Mouse (Mus musculus): Measurements from ENCODE around the gene Sash1. TPM values are rescaled to one million over a fixed set of nuclear protein-coding genes. Genes with fewer than 3 reads are reported as not detected.

The Sash1 gene
- polyA plus RNA-seq, 1 experiment, result 0.03 TPM

DNA sequence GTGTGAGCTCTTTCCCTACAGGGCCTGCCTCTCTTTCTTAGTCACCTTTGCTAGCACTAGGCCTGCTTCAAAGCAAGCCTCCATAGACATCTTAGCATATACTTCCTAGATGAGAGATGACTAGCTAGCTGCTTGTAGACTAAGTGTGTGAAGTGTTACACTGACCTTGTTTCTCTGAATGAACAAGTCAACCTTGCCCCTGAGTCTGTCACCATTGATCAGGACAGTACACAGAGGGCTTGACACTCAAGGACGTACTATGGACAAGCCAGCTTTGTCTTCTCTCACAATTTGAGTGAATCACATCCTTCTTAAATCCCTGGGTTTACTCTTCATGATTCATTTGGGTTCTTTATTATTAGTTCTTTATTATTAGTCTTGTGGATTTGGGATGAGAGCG, 109.1 kb downstream of the Sash1 start:
- H3K27me3 ChIP-seq (ENCODE audit: control insufficient read depth), result no peaks in the 10 kb centered on the region
- H3K9me3 ChIP-seq (ENCODE audit: control insufficient read depth, low read length), result no peaks in the 10 kb centered on the region
- peaks cover 2% of the 10 kb centered on the region; the same call in 1 of the 2 replicates for H3K36me3 ChIP-seq (ENCODE audit: control insufficient read depth)
- TF ChIP-seq TAL1 (IDR thresholded peaks at IDR 0.05; ENCODE audit: low read length), result no peak
- TF ChIP-seq GATA1 (IDR thresholded peaks at IDR 0.05; ENCODE audit: low read length), result no peak
- no peak overlapping the region for H3K4me3 ChIP-seq (replicated peaks)
- peaks cover 20% of the 10 kb centered on the region for H3K4me1 ChIP-seq (ENCODE audit: control insufficient read depth)

DNA sequence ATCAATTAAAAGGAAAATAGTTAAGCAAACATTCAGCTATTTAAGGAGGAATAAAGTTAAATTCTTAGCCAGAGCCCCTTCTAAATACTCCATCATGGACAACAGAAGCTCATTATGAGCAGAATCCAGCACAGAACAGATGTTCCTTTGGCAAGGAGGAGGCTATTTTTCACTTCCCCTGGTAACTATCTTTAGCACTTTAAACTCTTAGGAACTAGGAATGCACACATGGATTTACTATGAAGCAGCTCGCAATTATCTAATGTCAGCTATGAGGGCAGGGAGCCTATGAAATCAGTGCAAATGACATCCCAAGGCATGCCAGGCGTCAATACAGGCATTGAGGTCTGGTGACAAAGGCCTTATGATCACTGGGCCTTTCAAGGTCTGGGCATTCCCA, 110.1 kb downstream of the Sash1 start:
- TF ChIP-seq GATA1 (IDR thresholded peaks at IDR 0.05; ENCODE audit: low read length) (no peak), TAL1 (IDR thresholded peaks at IDR 0.05; ENCODE audit: low read length) (no peak)
- H3K4me1 ChIP-seq (ENCODE audit: control insufficient read depth), result peaks cover 16% of the 10 kb centered on the region
- no peak overlapping the region for H3K4me3 ChIP-seq (replicated peaks)
- H3K27me3 ChIP-seq (ENCODE audit: control insufficient read depth), result no peaks in the 10 kb centered on the region
- no peaks in the 10 kb centered on the region for H3K9me3 ChIP-seq (ENCODE audit: control insufficient read depth, low read length)
- H3K36me3 ChIP-seq (ENCODE audit: control insufficient read depth), result peaks cover 2% of the 10 kb centered on the region; the same call in 1 of the 2 replicates

DNA sequence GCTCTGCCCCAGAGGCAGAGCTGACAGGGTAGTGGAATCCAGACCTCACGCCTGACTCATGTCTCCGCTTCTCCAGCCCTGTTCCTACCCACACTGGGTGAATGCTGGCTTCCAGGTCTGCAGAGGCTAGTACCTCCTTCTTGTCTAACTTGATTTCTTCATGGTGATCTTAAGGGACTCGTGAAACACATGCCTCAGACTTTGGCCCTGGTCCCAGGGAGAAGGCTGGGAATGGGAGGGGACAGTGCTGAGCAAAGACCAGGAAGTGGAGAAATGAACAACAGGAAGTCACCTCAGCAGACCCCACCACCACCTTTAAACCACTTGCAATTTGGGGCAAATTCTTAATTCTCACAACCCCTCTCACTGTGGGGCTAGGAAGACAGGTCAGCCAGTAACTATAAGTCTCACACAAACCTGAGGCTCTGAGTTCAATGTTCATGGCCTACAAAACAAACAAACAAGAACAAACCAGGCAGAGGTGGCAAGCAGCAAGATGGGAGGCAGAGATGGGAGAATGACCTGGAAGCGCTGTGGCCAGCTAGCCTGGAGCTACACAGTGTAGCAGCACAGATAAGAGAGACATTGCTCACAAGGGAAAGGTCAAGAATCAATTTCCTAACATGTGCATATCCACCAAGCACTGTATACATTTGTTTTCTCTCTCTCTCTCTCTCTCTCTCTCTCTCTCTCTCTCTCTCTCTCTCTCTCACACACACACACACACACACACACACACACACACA, 113.2 kb downstream of the Sash1 start:
- H3K27me3 ChIP-seq (ENCODE audit: control insufficient read depth), result no peaks in the 10 kb centered on the region
- H3K36me3 ChIP-seq (ENCODE audit: control insufficient read depth), result no peaks in the 10 kb centered on the region
- H3K4me3 ChIP-seq (replicated peaks), result no peak overlapping the region
- peaks cover 2% of the 10 kb centered on the region; the same call in 1 of the 2 replicates for H3K9me3 ChIP-seq (ENCODE audit: control insufficient read depth, low read length)
- no peaks in the 10 kb centered on the region for H3K4me1 ChIP-seq (ENCODE audit: control insufficient read depth)
- TF ChIP-seq TAL1 (IDR thresholded peaks at IDR 0.05; ENCODE audit: low read length) (no peak), GATA1 (IDR thresholded peaks at IDR 0.05; ENCODE audit: low read length) (no peak)

DNA sequence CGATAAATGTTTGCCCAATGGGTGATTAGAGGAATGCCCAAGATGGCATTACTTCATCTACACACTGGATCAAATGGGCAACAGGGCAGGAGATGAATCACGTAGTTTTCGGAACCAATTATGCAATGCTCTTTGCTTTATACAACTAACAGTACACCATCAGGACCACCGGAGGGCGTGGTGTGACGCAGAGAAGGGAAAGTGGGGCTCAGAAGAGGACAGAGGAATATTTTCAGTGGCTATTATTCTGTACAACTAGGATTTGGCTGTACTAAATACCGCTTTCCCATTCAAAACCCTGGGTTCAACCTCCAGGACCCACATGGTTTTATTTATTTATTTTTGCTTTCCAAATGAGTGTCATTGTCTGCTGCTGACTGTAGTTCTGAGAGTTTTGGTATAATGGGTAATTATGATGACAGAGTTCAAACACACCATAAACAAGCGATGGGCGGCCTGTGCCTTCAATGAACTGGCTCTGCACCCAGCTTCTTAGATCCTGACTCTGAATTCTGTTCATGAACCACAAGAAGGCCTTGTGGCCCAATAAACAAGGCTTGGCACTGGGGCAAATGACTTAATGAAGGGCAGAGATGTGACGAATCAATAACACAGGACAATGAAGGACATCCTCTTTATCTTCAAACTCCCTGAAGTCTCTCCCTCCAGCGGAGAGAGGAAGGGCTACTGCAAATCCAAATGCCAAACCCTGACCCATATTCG, 114.8 kb downstream of the Sash1 start:
- no peaks in the 10 kb centered on the region for H3K27me3 ChIP-seq (ENCODE audit: control insufficient read depth)
- H3K4me1 ChIP-seq (ENCODE audit: control insufficient read depth), result no peaks in the 10 kb centered on the region
- H3K9me3 ChIP-seq (ENCODE audit: control insufficient read depth, low read length), result peaks cover 2% of the 10 kb centered on the region; the same call in 1 of the 2 replicates
- TF ChIP-seq GATA1 (IDR thresholded peaks at IDR 0.05; ENCODE audit: low read length), result no peak
- TF ChIP-seq TAL1 (IDR thresholded peaks at IDR 0.05; ENCODE audit: low read length), result no peak
- no peaks in the 10 kb centered on the region for H3K36me3 ChIP-seq (ENCODE audit: control insufficient read depth)
- H3K4me3 ChIP-seq (replicated peaks), result no peak overlapping the region

DNA sequence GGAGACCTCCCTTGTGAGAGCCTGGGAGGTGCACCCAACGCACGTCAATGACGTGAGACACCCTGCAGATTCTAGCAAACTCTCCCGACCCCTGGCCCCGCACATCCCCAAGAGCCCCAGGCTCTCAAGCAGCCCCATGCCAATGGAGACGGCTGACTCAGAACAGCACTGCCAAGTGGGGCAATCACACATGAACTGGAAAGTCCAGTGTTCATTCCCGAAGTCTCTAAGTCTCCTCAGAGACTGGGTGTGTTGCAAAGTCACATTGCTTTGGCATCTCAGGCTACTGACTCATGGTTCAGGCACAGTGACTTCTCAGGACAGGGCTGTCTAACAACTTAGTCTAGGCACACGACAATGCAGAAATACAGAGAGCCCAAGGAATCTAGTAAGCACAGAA, 117.2 kb downstream of the Sash1 start:
- no peaks in the 10 kb centered on the region for H3K4me1 ChIP-seq (ENCODE audit: control insufficient read depth)
- TF ChIP-seq GATA1 (IDR thresholded peaks at IDR 0.05; ENCODE audit: low read length) (no peak), TAL1 (IDR thresholded peaks at IDR 0.05; ENCODE audit: low read length) (no peak)
- no peaks in the 10 kb centered on the region for H3K36me3 ChIP-seq (ENCODE audit: control insufficient read depth)
- H3K4me3 ChIP-seq (replicated peaks), result no peak overlapping the region
- H3K27me3 ChIP-seq (ENCODE audit: control insufficient read depth), result no peaks in the 10 kb centered on the region
- H3K9me3 ChIP-seq (ENCODE audit: control insufficient read depth, low read length), result peaks cover 2% of the 10 kb centered on the region; the same call in 1 of the 2 replicates

DNA sequence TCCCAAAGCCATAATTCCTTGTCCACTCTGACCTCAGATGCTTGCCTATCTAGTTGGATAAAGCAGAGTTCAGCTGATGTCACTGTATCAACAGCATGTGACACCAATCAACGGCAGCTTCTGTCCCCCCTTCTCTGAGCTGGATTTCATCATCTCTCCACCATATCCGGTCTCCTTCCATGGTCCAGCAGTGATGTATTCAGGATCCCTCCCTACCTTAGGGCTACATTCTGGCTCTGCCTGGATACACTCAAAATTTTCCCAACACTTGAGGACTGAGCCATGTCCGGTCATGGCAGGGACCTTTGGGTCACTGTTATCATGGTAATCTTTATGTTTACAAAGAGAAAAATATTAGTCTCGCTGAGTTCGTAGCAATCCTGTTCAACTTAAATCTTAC, 118.5 kb downstream of the Sash1 start:
- no peaks in the 10 kb centered on the region for H3K4me1 ChIP-seq (ENCODE audit: control insufficient read depth)
- TF ChIP-seq TAL1 (IDR thresholded peaks at IDR 0.05; ENCODE audit: low read length), result no peak
- no peak for TF ChIP-seq GATA1 (IDR thresholded peaks at IDR 0.05; ENCODE audit: low read length)
- H3K27me3 ChIP-seq (ENCODE audit: control insufficient read depth), result no peaks in the 10 kb centered on the region
- no peak overlapping the region for H3K4me3 ChIP-seq (replicated peaks)
- H3K36me3 ChIP-seq (ENCODE audit: control insufficient read depth), result no peaks in the 10 kb centered on the region
- H3K9me3 ChIP-seq (ENCODE audit: control insufficient read depth, low read length), result peaks cover 2% of the 10 kb centered on the region; the same call in 1 of the 2 replicates

DNA sequence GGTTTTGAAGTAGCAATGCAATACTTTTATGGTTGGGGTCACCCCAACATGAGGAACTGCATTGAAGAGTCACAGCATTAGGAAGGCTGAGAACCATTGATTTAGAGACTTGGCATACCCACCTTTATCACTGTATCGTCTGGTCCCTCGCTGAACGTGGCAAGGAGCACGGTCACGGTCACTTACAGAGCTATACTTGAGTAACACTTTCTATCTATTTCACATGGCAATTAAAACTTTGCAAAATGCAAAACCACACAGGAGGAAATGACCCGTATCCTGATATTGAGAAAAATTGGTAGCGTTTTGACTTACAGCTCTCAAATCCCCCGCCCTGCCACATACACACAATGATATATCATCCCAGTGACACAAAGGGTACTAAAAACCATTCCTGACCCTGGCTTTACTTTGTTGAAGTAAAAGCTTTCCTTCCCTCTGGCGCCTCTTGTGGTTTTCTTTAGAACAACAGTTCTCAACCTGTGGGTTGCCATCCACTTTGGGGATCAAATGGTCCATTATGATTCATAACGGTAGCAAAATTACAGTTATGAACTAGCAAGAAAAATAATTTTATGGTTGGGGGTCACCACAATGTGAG, 119.8 kb downstream of the Sash1 start:
- TF ChIP-seq TAL1 (IDR thresholded peaks at IDR 0.05; ENCODE audit: low read length) (no peak), GATA1 (IDR thresholded peaks at IDR 0.05; ENCODE audit: low read length) (no peak)
- Histone ChIP-seq H3K9me3 (ENCODE audit: control insufficient read depth, low read length) (peaks cover 2% of the 10 kb centered on the region; the same call in 1 of the 2 replicates), H3K27me3 (ENCODE audit: control insufficient read depth) (no peaks in the 10 kb centered on the region), H3K4me1 (ENCODE audit: control insufficient read depth) (no peaks in the 10 kb centered on the region), H3K4me3 (replicated peaks) (no peak overlapping the region), H3K36me3 (ENCODE audit: control insufficient read depth) (no peaks in the 10 kb centered on the region)

DNA sequence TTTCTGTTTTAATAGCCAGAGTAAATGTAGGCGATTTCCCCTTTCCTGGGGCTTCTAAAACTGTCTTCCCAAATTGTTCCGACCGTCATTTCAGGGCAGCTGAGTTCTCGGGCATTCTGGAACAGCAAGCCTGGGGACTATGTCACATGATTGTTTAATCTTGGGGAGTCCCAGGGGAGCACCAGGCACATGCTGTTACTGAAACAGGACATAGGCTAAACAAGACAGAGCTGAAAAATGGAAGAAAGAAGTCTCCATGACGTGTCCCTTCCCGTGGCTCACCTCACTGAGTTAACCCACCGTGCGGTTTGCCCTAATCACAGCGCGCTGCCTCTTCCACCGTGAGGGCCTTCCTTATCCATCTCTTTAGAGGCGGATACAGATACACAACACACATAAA, 123.1 kb downstream of the Sash1 start:
- Histone ChIP-seq H3K4me3 (replicated peaks) (no peak overlapping the region), H3K4me1 (ENCODE audit: control insufficient read depth) (no peaks in the 10 kb centered on the region), H3K9me3 (ENCODE audit: control insufficient read depth, low read length) (no peaks in the 10 kb centered on the region), H3K27me3 (ENCODE audit: control insufficient read depth) (no peaks in the 10 kb centered on the region), H3K36me3 (ENCODE audit: control insufficient read depth) (no peaks in the 10 kb centered on the region)
- TF ChIP-seq GATA1 (IDR thresholded peaks at IDR 0.05; ENCODE audit: low read length) (no peak), TAL1 (IDR thresholded peaks at IDR 0.05; ENCODE audit: low read length) (no peak)

DNA sequence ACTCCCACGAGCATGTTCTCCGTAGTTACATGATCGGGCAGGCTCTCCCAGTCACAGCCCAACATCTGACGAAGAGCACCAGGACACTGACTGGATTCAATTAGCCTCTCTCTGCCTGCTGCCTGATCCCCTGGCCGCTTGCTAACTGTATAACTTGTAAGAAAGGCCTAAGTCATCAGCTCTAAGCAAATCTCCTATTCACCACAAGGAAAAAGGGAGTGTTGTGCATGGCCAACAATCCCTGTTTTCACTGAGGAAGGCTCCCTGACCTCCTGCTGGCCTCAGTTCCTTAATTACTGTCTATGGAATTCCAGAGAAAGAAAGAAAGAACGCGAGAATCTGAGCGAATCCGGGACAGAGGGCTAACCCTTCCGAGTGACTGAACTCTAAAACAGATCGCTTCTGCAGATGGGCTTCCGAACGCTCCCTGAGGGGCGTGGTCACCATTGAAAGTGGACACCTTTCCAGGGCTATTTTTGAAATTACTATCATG, 123.6 kb downstream of the Sash1 start:
- TF ChIP-seq TAL1 (IDR thresholded peaks at IDR 0.05; ENCODE audit: low read length), result no peak
- no peak for TF ChIP-seq GATA1 (IDR thresholded peaks at IDR 0.05; ENCODE audit: low read length)
- H3K27me3 ChIP-seq (ENCODE audit: control insufficient read depth), result no peaks in the 10 kb centered on the region

More for the DNA sequence above, 123.6 kb downstream of the Sash1 start:
- no peaks in the 10 kb centered on the region for H3K36me3 ChIP-seq (ENCODE audit: control insufficient read depth)
- H3K4me3 ChIP-seq (replicated peaks), result no peak overlapping the region
- H3K4me1 ChIP-seq (ENCODE audit: control insufficient read depth), result no peaks in the 10 kb centered on the region
- H3K9me3 ChIP-seq (ENCODE audit: control insufficient read depth, low read length), result no peaks in the 10 kb centered on the region
